Mouse (Mus musculus) ovary, adult 2 months (tissue): ENCODE data around the gene Glt8d2. TPM values are rescaled to one million over a fixed set of nuclear protein-coding genes. Genes with fewer than 3 reads are reported as not detected.

Experiments used
- polyA plus RNA-seq: library from polyadenylated mRNA; depleted of rRNA; stranded (reverse); fragments of >200 nt; gene quantifications from 2 replicates; pipeline ENCODE4 v1.2.3, GENCODE M21; 2012; rRNA removed

Gene Glt8d2
- polyA plus RNA-seq, result 1.2 and 2.5 TPM in 2 replicates

GRCm38 (mm10) chr10:82690494-82690893 is at the start of gene Glt8d2:
TSS of gene Glt8d2 (minus strand) at chr10:82690650.

GRCm38 (mm10) chr10:82695956-82696355 is 5.5 kb upstream of the Glt8d2 start, which contains the start of gene Hcfc2:
TSS of gene Hcfc2 (plus strand) at chr10:82696160.

DNA sequence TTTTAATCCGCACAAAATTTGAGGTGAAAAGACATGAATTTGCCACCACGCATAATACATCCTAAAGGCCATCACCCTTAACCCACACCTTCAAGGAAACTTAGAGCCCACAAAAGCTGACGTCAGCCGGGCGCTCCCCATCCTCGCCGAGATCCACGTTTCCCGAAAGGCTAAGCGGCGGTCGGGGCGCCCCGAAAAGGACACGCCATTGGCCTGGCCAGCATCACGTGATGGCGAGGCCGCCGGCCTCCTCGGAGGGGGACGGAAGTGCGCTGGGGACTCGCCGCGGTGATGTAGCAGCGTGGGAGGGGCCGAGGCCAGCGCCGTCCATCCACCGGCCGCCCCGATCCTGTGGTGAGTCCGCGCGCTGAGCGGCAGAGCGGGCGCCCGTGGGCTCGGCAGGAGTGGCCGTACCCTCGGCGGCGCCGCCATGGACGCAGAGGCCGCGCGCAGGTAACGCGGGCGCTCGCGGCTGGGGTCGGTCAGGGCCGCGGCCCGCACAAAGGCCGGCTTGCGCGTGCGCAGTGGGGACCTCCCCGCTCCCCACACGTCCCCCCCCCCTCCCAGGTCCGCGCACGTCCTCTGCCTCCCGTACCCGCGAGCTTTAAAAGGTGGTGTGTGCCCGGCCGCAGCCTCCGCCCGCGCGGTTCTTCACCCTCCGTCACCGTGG is 60.7 kb downstream of the Glt8d2 start, which contains the start of gene Tdg:
TSS of gene Tdg (plus strand) at position 243 of the 670 bp plus-strand sequence.

GRCm38 (mm10) chr10:82622671-82623552 is 67.5 kb downstream of the Glt8d2 start, which contains the start of gene 1190007I07Rik:
TSS of gene 1190007I07Rik (minus strand) at chr10:82623228.

Other genes with a start within 250 kb of the Glt8d2 start
- not detected in 2 replicates for gene Gm1553, start 198.0 kb downstream of the Glt8d2 start, polyA plus RNA-seq
- gene 1190007I07Rik, start 67.4 kb downstream of the Glt8d2 start, polyA plus RNA-seq, result 51.2 and 64.9 TPM in 2 replicates
- gene Tdg, start 60.8 kb downstream of the Glt8d2 start, polyA plus RNA-seq, result 23.0 and 23.7 TPM in 2 replicates
- gene Hcfc2, start 5.5 kb upstream of the Glt8d2 start, polyA plus RNA-seq, result 8.6 and 9.6 TPM in 2 replicates
- 5.5 and 6.6 TPM in 2 replicates for gene Nfyb, start 73.5 kb upstream of the Glt8d2 start, polyA plus RNA-seq
- gene Txnrd1, start 143.3 kb upstream of the Glt8d2 start, polyA plus RNA-seq, result 37.7 and 46.7 TPM in 2 replicates
- gene Eid3, start 176.0 kb upstream of the Glt8d2 start, polyA plus RNA-seq, result 0.14 and 0.38 TPM in 2 replicates